Mouse (Mus musculus) hindbrain, postnatal 0 days (tissue): ENCODE measurements around the gene Me3. TPM values are rescaled to one million over a fixed set of nuclear protein-coding genes. Genes with fewer than 3 reads are reported as not detected.

ENCODE experiments used
- ATAC-seq: fragments of 200-750 bp; cut with Nextera tagmentation; 2 replicates; pipeline ENCODE4 v1.8.0; 2017; ENCODE audit warnings: mild to moderate bottlenecking, moderate TSS enrichment, moderate library complexity
- DNase-seq: peaks from one replicate; pipeline ENCODE4 v3.0.0-alpha.2; 2015; ENCODE audit warnings: low spot score
- H3K27ac ChIP-seq: fragments of 300-500 bp; sonication (generic); 2 replicates; pipeline ENCODE4 v1.5.1; 2014; ENCODE audit warnings: mild to moderate bottlenecking
- H3K27me3 ChIP-seq: fragments of 300-500 bp; sonication (generic); 2 replicates; pipeline ENCODE4 v1.6.1; 2014; ENCODE audit warnings: low read length, mixed read lengths; ENCODE audit not compliant: insufficient read depth
- H3K36me3 ChIP-seq: fragments of 300-500 bp; sonication (generic); 2 replicates; pipeline ENCODE4 v1.6.1; 2014; ENCODE audit warnings: low read length, mixed read lengths; ENCODE audit not compliant: insufficient read depth
- H3K4me1 ChIP-seq: fragments of 300-500 bp; sonication (generic); 2 replicates; pipeline ENCODE4 v1.6.1; 2014; ENCODE audit warnings: antibody characterized with exemption, low read length, mixed read lengths; ENCODE audit not compliant: insufficient read depth
- H3K4me2 ChIP-seq: fragments of 300-500 bp; sonication (generic); 2 replicates; pipeline ENCODE4 v1.6.1; 2014; ENCODE audit warnings: low read depth, mild to moderate bottlenecking, low read length, moderate library complexity, mixed read lengths
- H3K4me3 ChIP-seq: fragments of 300-500 bp; sonication (generic); 2 replicates; pipeline ENCODE4 v1.5.1; 2014; ENCODE audit warnings: low read length
- H3K9ac ChIP-seq: fragments of 300-500 bp; sonication (generic); replicated peaks from 2 replicates; pipeline ENCODE4 v1.6.1; 2014; ENCODE audit warnings: mild to moderate bottlenecking, low read length, moderate library complexity, mixed read lengths
- H3K9me3 ChIP-seq: fragments of 300-500 bp; sonication (generic); 2 replicates; pipeline ENCODE4 v1.6.1; 2016; ENCODE audit warnings: low read length, mixed read lengths
- CTCF ChIP-seq: IDR thresholded peaks from 2 replicates; pipeline ENCODE4 v1.5.1; 2016; ENCODE audit warnings: antibody characterized with exemption, control low read depth, low read depth
- WGBS: fragments of 180-500 bp; shearing (Covaris S2); extraction: QIAGEN DNeasy Blood & Tissue Kit; methylation state at CpG from one replicate; pipeline ENCODE4 v1.1.7; 2014; 5-methylcytosine and 5-hydroxymethylcytosine counted together
- polyA plus RNA-seq: library from polyadenylated mRNA; unstranded; fragments of >200 nt; fragmentation: Nextera tagmentation; extraction: Ambion mirVana; gene quantifications from 2 replicates; pipeline ENCODE4 v1.2.1, GENCODE M21; 2015
- total RNA-seq: library from RNA; depleted of rRNA; stranded (reverse); fragments of >200 nt; gene quantifications from 2 replicates; pipeline ENCODE4 v1.2.3, GENCODE M21; 2014

Gene Me3
- total and polyA plus RNA-seq, 2 experiments from 2014 or later: 23.6 to 30.1 TPM

DNA sequence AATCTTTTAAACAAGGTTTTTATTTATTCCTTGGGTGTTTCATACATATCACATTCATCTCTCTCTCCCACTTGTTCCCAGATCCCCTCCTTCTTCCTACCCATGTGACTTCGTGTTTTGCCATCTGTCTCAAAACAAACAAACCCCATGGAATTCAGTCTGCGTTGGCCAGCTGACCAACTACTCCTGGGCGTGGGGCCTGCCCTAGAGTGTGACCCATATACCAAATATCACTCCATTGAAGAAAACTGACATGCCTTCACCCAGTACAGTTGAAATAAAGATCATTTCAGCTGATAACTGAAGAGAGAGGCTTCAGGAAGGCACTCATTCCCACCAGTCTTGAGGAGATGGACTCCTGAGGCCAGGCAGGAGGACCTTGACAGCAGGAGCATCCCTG is 1.4 kb upstream of the Me3 start:
- 66% methylated on average over 3 of the region's 3 CpGs for WGBS
- H3K36me3 ChIP-seq: no peaks in the 10 kb centered on the region
- H3K27me3 ChIP-seq: no peaks in the 10 kb centered on the region
- DNase-seq (no peak), ATAC-seq (no peak)
- H3K4me1 ChIP-seq: no peaks in the 10 kb centered on the region
- no peak overlapping the region for H3K27ac ChIP-seq
- no peak overlapping the region for H3K9ac ChIP-seq
- H3K4me3 ChIP-seq: no peak overlapping the region
- H3K9me3 ChIP-seq: no peaks in the 10 kb centered on the region
- no peak overlapping the region for H3K4me2 ChIP-seq
- no peak for TF ChIP-seq CTCF

DNA sequence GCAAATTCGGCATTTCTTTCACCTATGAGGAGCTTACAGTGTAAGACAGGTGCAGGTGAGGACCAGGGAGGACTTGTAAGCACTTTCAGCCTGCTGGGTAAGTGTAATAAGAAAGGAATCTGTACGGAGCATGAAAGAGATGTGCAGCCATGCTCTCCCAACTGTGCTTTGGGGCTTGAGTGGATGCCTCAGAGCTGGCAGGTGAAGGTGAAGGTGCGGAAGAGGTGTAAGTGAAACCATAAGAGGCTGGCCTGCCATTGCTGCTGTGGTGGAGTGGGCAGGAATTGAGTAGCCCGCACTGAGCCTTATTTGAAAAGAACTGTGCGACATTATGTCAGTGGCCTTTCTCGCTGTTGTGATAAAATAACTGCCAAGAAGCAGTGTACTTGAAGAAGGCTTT is 8.3 kb downstream of the Me3 start:
- Histone ChIP-seq H3K4me2 (no peak overlapping the region), H3K9me3 (no peaks in the 10 kb centered on the region), H3K4me1 (no peaks in the 10 kb centered on the region), H3K36me3 (no peaks in the 10 kb centered on the region), H3K9ac (no peak overlapping the region), H3K4me3 (no peak overlapping the region), H3K27me3 (no peaks in the 10 kb centered on the region), H3K27ac (no peak overlapping the region)
- TF ChIP-seq CTCF: no peak
- no peak for DNase-seq
- 89% methylated on average over 6 of the region's 6 CpGs for WGBS
- ATAC-seq: no peak

DNA sequence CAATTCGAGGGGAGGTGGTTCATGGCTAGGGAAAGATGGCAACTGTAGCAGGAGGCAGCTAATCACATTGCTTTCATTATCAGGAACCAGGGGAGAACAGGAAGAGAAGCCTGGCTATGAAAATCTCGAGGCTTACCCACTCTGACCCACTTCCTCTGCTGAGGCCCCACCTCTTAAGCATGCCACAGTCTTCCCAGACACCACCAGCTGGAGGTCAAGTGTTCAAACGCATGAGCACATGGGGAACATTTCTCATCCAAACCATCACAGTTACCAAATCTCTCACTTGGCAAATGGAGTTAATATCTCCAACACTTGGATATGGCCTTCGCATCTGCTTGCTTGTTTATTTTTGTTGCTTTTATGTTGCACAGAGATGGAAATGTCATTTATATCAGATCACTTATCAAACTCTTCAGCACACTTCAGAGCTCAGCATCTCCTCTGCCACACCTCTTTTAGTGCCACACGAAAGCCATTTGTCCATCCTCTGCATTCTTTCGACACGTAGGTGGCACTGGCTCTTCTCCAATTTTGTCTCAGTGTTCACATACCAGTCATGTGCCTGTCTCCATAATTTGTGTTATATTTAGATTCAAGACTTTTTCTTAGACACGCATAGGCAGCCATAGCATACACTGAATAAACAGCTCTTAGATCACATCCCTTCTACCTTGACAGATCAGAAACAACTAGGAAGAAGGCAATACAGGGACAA is 8.9 kb downstream of the Me3 start:
- Histone ChIP-seq H3K9me3 (no peaks in the 10 kb centered on the region), H3K27ac (no peak overlapping the region), H3K4me3 (no peak overlapping the region), H3K36me3 (no peaks in the 10 kb centered on the region), H3K4me1 (no peaks in the 10 kb centered on the region), H3K27me3 (no peaks in the 10 kb centered on the region), H3K9ac (no peak overlapping the region), H3K4me2 (no peak overlapping the region)
- 67% methylated on average over 8 of the region's 8 CpGs for WGBS
- no peak for ATAC-seq
- DNase-seq: no peak
- no peak for TF ChIP-seq CTCF

DNA sequence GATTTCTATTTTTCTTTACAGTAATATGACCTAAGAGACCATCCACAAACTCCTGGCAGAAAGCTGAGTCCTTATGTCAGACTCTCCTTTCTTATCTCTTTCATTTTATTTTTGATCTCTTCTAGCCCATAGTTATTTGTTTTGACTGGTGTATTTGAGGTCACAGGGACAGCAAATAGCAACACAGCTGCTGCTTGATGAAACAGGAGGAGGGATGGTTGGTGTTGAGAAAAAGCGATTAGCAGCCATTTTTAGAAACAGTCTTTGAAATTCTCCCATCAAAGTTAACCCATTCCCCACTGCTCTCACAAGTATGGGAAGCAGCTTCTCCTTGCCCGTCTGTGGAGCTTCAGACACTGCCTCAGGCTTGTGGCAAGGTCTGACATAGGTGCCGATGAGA is 12.8 kb downstream of the Me3 start:
- no peak for ATAC-seq
- Histone ChIP-seq H3K4me1 (no peaks in the 10 kb centered on the region), H3K27ac (no peak overlapping the region), H3K36me3 (no peaks in the 10 kb centered on the region), H3K9me3 (no peaks in the 10 kb centered on the region), H3K27me3 (no peaks in the 10 kb centered on the region), H3K4me2 (no peak overlapping the region), H3K4me3 (no peak overlapping the region), H3K9ac (no peak overlapping the region)
- no peak for TF ChIP-seq CTCF
- 78% methylated on average over 3 of the region's 3 CpGs for WGBS
- no peak for DNase-seq

DNA sequence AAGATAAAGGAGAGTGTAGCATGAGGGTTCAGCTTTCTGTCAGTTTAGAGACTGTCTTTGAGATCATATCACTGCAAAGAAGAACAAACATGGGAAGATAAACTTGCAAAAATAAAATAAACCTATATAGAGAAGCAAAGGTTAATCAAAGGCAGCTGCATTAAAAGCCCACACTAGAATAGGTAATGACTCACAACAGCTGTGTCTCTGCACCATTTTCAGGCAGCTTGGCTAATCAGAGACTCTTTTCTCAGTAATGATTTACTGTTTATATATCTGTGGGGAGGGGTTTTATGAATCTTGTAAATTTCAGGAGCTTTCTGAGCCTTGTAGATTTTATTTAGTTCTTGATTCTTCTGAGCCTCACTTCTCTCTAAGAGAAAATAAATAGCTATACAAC is 15.7 kb downstream of the Me3 start:
- Histone ChIP-seq H3K27me3 (no peaks in the 10 kb centered on the region), H3K4me2 (no peak overlapping the region), H3K4me1 (no peaks in the 10 kb centered on the region), H3K4me3 (no peak overlapping the region), H3K9me3 (no peaks in the 10 kb centered on the region), H3K27ac (no peak overlapping the region), H3K36me3 (no peaks in the 10 kb centered on the region), H3K9ac (no peak overlapping the region)
- DNase-seq (no peak), ATAC-seq (no peak)
- no peak for TF ChIP-seq CTCF

DNA sequence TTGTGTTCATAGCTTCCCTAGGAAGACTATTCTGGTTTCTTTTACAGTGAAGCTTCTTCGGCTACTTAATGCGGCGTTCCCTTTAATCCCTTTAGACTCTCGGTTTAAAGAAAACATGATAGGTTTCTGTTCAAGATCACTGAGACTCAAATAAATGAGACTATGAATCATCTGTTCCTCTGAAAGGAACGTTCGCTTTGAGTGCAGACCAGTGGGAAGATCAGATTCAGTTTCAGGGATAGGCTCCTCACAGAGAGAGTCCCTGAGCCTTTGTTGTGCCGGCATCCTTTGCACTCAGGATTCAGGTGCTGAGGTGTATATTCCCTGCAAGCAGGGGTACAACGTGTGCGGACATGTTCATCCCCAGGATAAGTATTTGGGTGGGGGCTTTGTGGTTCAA is 25.0 kb downstream of the Me3 start:
- Histone ChIP-seq H3K9me3 (no peaks in the 10 kb centered on the region), H3K4me2 (no peak overlapping the region), H3K4me3 (no peak overlapping the region), H3K27me3 (no peaks in the 10 kb centered on the region), H3K36me3 (no peaks in the 10 kb centered on the region), H3K9ac (no peak overlapping the region), H3K4me1 (no peaks in the 10 kb centered on the region), H3K27ac (no peak overlapping the region)
- WGBS: 68% methylated on average over 9 of the region's 9 CpGs
- no peak for ATAC-seq
- DNase-seq: no peak
- no peak for TF ChIP-seq CTCF

DNA sequence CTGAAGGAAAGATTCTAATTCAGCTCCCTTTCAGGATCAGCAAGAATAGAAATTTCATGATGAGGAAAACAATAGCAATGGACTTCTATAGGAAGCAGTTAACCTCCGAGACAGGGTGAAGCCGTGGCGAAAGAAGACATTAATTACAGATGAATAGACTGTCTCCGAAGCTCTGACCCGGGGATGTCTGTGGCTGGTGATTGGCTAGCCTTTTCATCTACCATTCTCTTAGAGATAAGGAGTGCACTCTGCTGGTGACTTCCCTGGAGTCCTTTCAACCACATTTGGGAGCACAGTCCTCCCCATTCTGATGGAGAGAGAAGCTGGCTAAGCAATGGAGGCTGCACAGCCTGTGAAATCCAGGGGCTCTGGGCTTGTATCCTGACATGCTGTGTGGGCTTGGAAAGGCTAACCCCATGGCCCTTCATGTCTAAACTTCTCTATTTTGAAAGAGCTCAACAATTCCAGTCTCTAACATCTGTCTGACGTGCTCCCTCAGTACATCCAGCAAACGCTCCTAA is 25.6 kb downstream of the Me3 start:
- H3K4me1 ChIP-seq: no peaks in the 10 kb centered on the region
- H3K9me3 ChIP-seq: no peaks in the 10 kb centered on the region
- 31% methylated on average over 7 of the region's 7 CpGs for WGBS
- H3K9ac ChIP-seq: no peak overlapping the region
- ATAC-seq (no peak), DNase-seq (no peak)
- H3K27me3 ChIP-seq: no peaks in the 10 kb centered on the region
- H3K36me3 ChIP-seq: no peaks in the 10 kb centered on the region
- H3K4me2 ChIP-seq: no peak overlapping the region
- no peak overlapping the region for H3K4me3 ChIP-seq
- no peak overlapping the region for H3K27ac ChIP-seq
- TF ChIP-seq CTCF: no peak
